Comparison of ENCODE assay signal across 9 mouse cellular contexts in the genomic region with DNA sequence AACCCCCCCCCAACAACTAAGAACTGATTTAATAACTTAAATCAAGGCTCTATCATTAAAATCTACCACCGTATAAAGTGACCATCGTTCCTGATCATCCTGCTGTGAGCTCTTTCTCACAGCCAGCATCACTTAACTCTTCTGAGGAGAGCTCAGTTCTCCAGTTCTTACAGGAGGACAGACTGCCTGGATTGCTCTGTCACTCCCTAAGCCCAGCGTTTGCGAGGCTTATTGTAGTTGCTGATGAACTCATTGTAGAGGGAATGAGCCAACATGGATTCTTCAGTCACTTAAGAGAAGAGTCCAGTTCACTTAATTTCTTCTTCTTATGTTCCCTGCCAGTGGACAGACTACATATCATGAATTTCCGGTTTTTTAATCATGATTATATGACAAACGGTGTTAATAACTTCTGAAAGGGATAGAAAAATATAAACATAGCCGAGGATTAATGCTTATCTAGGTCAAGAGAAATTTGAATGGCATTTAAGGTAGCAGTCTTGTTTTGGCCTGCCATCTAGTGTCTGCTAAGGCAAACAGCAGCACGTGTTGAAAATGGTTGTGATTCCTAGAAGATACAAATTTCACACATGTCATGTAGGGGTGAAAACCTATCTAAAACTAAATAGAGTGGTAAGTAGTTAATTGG. TPM values are rescaled to one million over a fixed set of nuclear protein-coding genes. Genes with fewer than 3 reads are reported as not detected.
A peak's percentile ranks its signal among the peaks of the same experiment; 100 is the strongest.
DNase-seq lines count a peak whose midpoint lies in the region; ATAC-seq lines count a peak whose summit lies in the region.
"Had no signal": no experiment of that assay in that cellular context is flagged by ENCODE, and none has a peak within 500 bp of the region (broad histone marks: within the 10 kb centered on the region; RNA-seq: fewer than 3 reads in every experiment).

No protein-coding gene starts in this region.

- no peaks in the 10 kb centered on the region for H3K36me3 ChIP-seq in forebrain, embryonic 10.5 days (replicated peaks)
- H3K36me3 ChIP-seq in forebrain, embryonic 11.5 days (ENCODE audit: control insufficient read depth, insufficient read depth, low read length): no peaks in the 10 kb centered on the region
- no peaks in the 10 kb centered on the region for H3K36me3 ChIP-seq in midbrain, embryonic 11.5 days (ENCODE audit: control insufficient read depth, insufficient read depth, low read length)
- no peaks in the 10 kb centered on the region for H3K36me3 ChIP-seq in midbrain, embryonic 10.5 days
- no peaks in the 10 kb centered on the region for H3K36me3 ChIP-seq in liver, embryonic 12.5 days
- H3K36me3 ChIP-seq: neural tube, embryonic 13.5 days had no signal

- 29% methylated on average over 8 of the region's 8 CpGs for WGBS in forebrain, embryonic 10.5 days
- 28% methylated on average over 8 of the region's 8 CpGs for WGBS in forebrain, embryonic 11.5 days
- 29% methylated on average over 8 of the region's 8 CpGs for WGBS in midbrain, embryonic 11.5 days
- WGBS in midbrain, embryonic 10.5 days: 31% methylated on average over 8 of the region's 8 CpGs
- 23% methylated on average over 8 of the region's 8 CpGs for WGBS in liver, embryonic 12.5 days (ENCODE audit: insufficient replicate concordance)

- H3K9ac ChIP-seq in forebrain, embryonic 11.5 days (ENCODE audit: low read length): no peak overlapping the region
- H3K9ac ChIP-seq in midbrain, embryonic 11.5 days (ENCODE audit: low read length): no peak overlapping the region
- H3K9ac ChIP-seq in liver, embryonic 12.5 days: 0 out of 2 replicates have a peak overlapping the region, but pooled peaks have one; percentile 22
- H3K9ac ChIP-seq: neural tube, embryonic 13.5 days had no signal

- no peaks in the 10 kb centered on the region for H3K9me3 ChIP-seq in forebrain, embryonic 10.5 days
- H3K9me3 ChIP-seq in forebrain, embryonic 11.5 days (ENCODE audit: control insufficient read depth, low read length): no peaks in the 10 kb centered on the region
- H3K9me3 ChIP-seq in midbrain, embryonic 11.5 days (ENCODE audit: control insufficient read depth, low read length): no peaks in the 10 kb centered on the region
- H3K9me3 ChIP-seq in midbrain, embryonic 10.5 days (replicated peaks): no peaks in the 10 kb centered on the region
- no peaks in the 10 kb centered on the region for H3K9me3 ChIP-seq in liver, embryonic 12.5 days (replicated peaks)
- H3K9me3 ChIP-seq: neural tube, embryonic 13.5 days had no signal

- H3K27me3 ChIP-seq in forebrain, embryonic 10.5 days (ENCODE audit: poor library complexity, severe bottlenecking): no peaks in the 10 kb centered on the region
- H3K27me3 ChIP-seq in forebrain, embryonic 11.5 days (ENCODE audit: control insufficient read depth, insufficient read depth, low read length): no peaks in the 10 kb centered on the region
- H3K27me3 ChIP-seq in midbrain, embryonic 11.5 days (ENCODE audit: control insufficient read depth, insufficient read depth, low read length): no peaks in the 10 kb centered on the region
- H3K27me3 ChIP-seq in midbrain, embryonic 10.5 days (ENCODE audit: low read depth, poor library complexity, severe bottlenecking): no peaks in the 10 kb centered on the region
- no peaks in the 10 kb centered on the region for H3K27me3 ChIP-seq in liver, embryonic 12.5 days (replicated peaks)
- H3K27me3 ChIP-seq: neural tube, embryonic 13.5 days had no signal

- H3K4me1 ChIP-seq in forebrain, embryonic 10.5 days: no peaks in the 10 kb centered on the region; the same call in 1 of the 2 replicates
- no peaks in the 10 kb centered on the region for H3K4me1 ChIP-seq in forebrain, embryonic 11.5 days (replicated peaks; ENCODE audit: control insufficient read depth, insufficient read depth, low read length)
- no peaks in the 10 kb centered on the region for H3K4me1 ChIP-seq in midbrain, embryonic 11.5 days (ENCODE audit: control insufficient read depth, insufficient read depth, low read length)
- no peaks in the 10 kb centered on the region for H3K4me1 ChIP-seq in midbrain, embryonic 10.5 days
- peaks cover 34% of the 10 kb centered on the region for H3K4me1 ChIP-seq in liver, embryonic 12.5 days
- H3K4me1 ChIP-seq: neural tube, embryonic 13.5 days had no signal

- H3K4me3 ChIP-seq in forebrain, embryonic 10.5 days: no peak overlapping the region
- no peak overlapping the region for H3K4me3 ChIP-seq in forebrain, embryonic 11.5 days (ENCODE audit: low read depth, low read length)
- H3K4me3 ChIP-seq in midbrain, embryonic 11.5 days (ENCODE audit: low read depth, low read length): no peak overlapping the region
- H3K4me3 ChIP-seq in midbrain, embryonic 10.5 days: no peak overlapping the region
- no peak overlapping the region for H3K4me3 ChIP-seq in liver, embryonic 12.5 days
- H3K4me3 ChIP-seq: neural tube, embryonic 13.5 days had no signal

- ATAC-seq in forebrain, embryonic 11.5 days (replicated peaks; ENCODE audit: low FRiP score): no peak
- ATAC-seq in midbrain, embryonic 11.5 days (ENCODE audit: low FRiP score): no peak
- ATAC-seq in liver, embryonic 12.5 days: no peak

- H3K4me2 ChIP-seq in forebrain, embryonic 11.5 days (ENCODE audit: low read depth, low read length, severe bottlenecking): no peak overlapping the region
- no peak overlapping the region for H3K4me2 ChIP-seq in midbrain, embryonic 11.5 days
- H3K4me2 ChIP-seq in liver, embryonic 12.5 days: no peak overlapping the region
- H3K4me2 ChIP-seq: neural tube, embryonic 13.5 days had no signal

- intact Hi-C loops in left cerebral cortex, postnatal 10 days (cut with DNase I): loop anchor here (1.0 to 10.0 kb wide), 2 partner anchors 31 to 1687 kb away; a partner anchor contains a TSS

- peak; percentile 14 for DNase-seq in forebrain, embryonic 10.5 days (ENCODE audit: extremely low spot score, low spot score)
- no peak for DNase-seq in forebrain, embryonic 11.5 days (ENCODE audit: low spot score)
- DNase-seq in midbrain, embryonic 11.5 days (ENCODE audit: low spot score, missing footprints): peak; percentile 84
- no peak for DNase-seq in midbrain, embryonic 10.5 days (ENCODE audit: low spot score)
- peak; percentile 68 for DNase-seq in adipocyte (ENCODE audit: low spot score)
- no peak for DNase-seq in urinary bladder, postnatal 36 days (ENCODE audit: low spot score in 2 of 2)
- DNase-seq in left cerebral cortex, postnatal 10 days (ENCODE audit: extremely low spot score in 1 of 2, low spot score in 2 of 2): no peak

- no peak overlapping the region for H3K27ac ChIP-seq in forebrain, embryonic 10.5 days
- no peak overlapping the region for H3K27ac ChIP-seq in forebrain, embryonic 11.5 days (ENCODE audit: low read depth, low read length)
- no peak overlapping the region for H3K27ac ChIP-seq in midbrain, embryonic 11.5 days (ENCODE audit: low read depth, low read length)
- no peak overlapping the region for H3K27ac ChIP-seq in midbrain, embryonic 10.5 days (replicated peaks)
- H3K27ac ChIP-seq in liver, embryonic 12.5 days: no peak overlapping the region
- H3K27ac ChIP-seq: neural tube, embryonic 13.5 days had no signal

RNA-seq across cellular contexts. Expression of a gene that starts 6.3 kb away (rescaled TPM):
- polyA plus RNA-seq in forebrain, embryonic 10.5 days (2016; fragmentation: Nextera tagmentation; extraction: Ambion mirVana): 9.4 and 10.7 TPM in 2 replicates
- 14.5 and 15.2 TPM in 2 replicates for polyA plus RNA-seq in forebrain, embryonic 11.5 days (2014; fragmentation: Nextera tagmentation; extraction: Ambion mirVana)
- 13.5 and 14.0 TPM in 2 replicates for polyA plus RNA-seq in midbrain, embryonic 11.5 days (2014; fragmentation: Nextera tagmentation; extraction: Ambion mirVana)
- polyA plus RNA-seq in midbrain, embryonic 10.5 days (2016; fragmentation: Nextera tagmentation; extraction: Ambion mirVana): 8.8 and 9.5 TPM in 2 replicates
- 56.9 and 57.2 TPM in 2 replicates for polyA plus RNA-seq in liver, embryonic 12.5 days (2016; fragmentation: Nextera tagmentation; extraction: Ambion mirVana)
- total RNA-seq in left cerebral cortex, postnatal 10 days (2021): 10 to 100 TPM; 75.9 to 81.0 TPM

RNA-seq across cellular contexts. Expression of a gene that starts 13.1 kb away (rescaled TPM):
- 7.7 and 9.0 TPM in 2 replicates for polyA plus RNA-seq in forebrain, embryonic 10.5 days (2016; fragmentation: Nextera tagmentation; extraction: Ambion mirVana)
- 8.7 and 10.6 TPM in 2 replicates for polyA plus RNA-seq in forebrain, embryonic 11.5 days (2014; fragmentation: Nextera tagmentation; extraction: Ambion mirVana)
- 8.6 and 9.2 TPM in 2 replicates for polyA plus RNA-seq in midbrain, embryonic 11.5 days (2014; fragmentation: Nextera tagmentation; extraction: Ambion mirVana)
- 7.3 and 9.5 TPM in 2 replicates for polyA plus RNA-seq in midbrain, embryonic 10.5 days (2016; fragmentation: Nextera tagmentation; extraction: Ambion mirVana)
- 4.8 and 6.7 TPM in 2 replicates for polyA plus RNA-seq in liver, embryonic 12.5 days (2016; fragmentation: Nextera tagmentation; extraction: Ambion mirVana)
- total RNA-seq in left cerebral cortex, postnatal 10 days (2021): 10 to 100 TPM; 13.2 to 15.0 TPM

RNA-seq across cellular contexts. Expression of a gene that starts 14.3 kb away (rescaled TPM):
- polyA plus RNA-seq in forebrain, embryonic 10.5 days (2016; fragmentation: Nextera tagmentation; extraction: Ambion mirVana): 2.3 and 2.7 TPM in 2 replicates
- polyA plus RNA-seq in forebrain, embryonic 11.5 days (2014; fragmentation: Nextera tagmentation; extraction: Ambion mirVana): 2.6 and 3.4 TPM in 2 replicates
- 2.1 and 2.4 TPM in 2 replicates for polyA plus RNA-seq in midbrain, embryonic 11.5 days (2014; fragmentation: Nextera tagmentation; extraction: Ambion mirVana)
- 2.3 and 2.4 TPM in 2 replicates for polyA plus RNA-seq in midbrain, embryonic 10.5 days (2016; fragmentation: Nextera tagmentation; extraction: Ambion mirVana)
- 4.6 and 5.5 TPM in 2 replicates for polyA plus RNA-seq in liver, embryonic 12.5 days (2016; fragmentation: Nextera tagmentation; extraction: Ambion mirVana)
- total RNA-seq in left cerebral cortex, postnatal 10 days (2021): 10 to 100 TPM; 25.4 to 26.6 TPM
- polyA plus RNA-seq: neural tube, embryonic 13.5 days had no signal

RNA-seq across cellular contexts. Expression of a gene that starts 18.6 kb away (rescaled TPM):
- 49.5 and 50.4 TPM in 2 replicates for polyA plus RNA-seq in forebrain, embryonic 10.5 days (2016; fragmentation: Nextera tagmentation; extraction: Ambion mirVana)
- polyA plus RNA-seq in forebrain, embryonic 11.5 days (2014; fragmentation: Nextera tagmentation; extraction: Ambion mirVana): 59.7 and 63.1 TPM in 2 replicates
- 42.8 and 57.5 TPM in 2 replicates for polyA plus RNA-seq in midbrain, embryonic 11.5 days (2014; fragmentation: Nextera tagmentation; extraction: Ambion mirVana)
- 44.4 and 45.3 TPM in 2 replicates for polyA plus RNA-seq in midbrain, embryonic 10.5 days (2016; fragmentation: Nextera tagmentation; extraction: Ambion mirVana)
- 70.3 TPM in 2 replicates for polyA plus RNA-seq in liver, embryonic 12.5 days (2016; fragmentation: Nextera tagmentation; extraction: Ambion mirVana)
- 10 to 100 TPM; 43.9 to 44.2 TPM for total RNA-seq in left cerebral cortex, postnatal 10 days (2021)

RNA-seq across cellular contexts. Expression of a gene that starts 19.8 kb away (rescaled TPM):
- polyA plus RNA-seq in forebrain, embryonic 10.5 days (2016; fragmentation: Nextera tagmentation; extraction: Ambion mirVana): 9.1 and 9.5 TPM in 2 replicates
- polyA plus RNA-seq in forebrain, embryonic 11.5 days (2014; fragmentation: Nextera tagmentation; extraction: Ambion mirVana): 11.7 and 15.4 TPM in 2 replicates
- 7.5 and 13.2 TPM in 2 replicates for polyA plus RNA-seq in midbrain, embryonic 11.5 days (2014; fragmentation: Nextera tagmentation; extraction: Ambion mirVana)
- polyA plus RNA-seq in midbrain, embryonic 10.5 days (2016; fragmentation: Nextera tagmentation; extraction: Ambion mirVana): 8.1 and 11.3 TPM in 2 replicates
- 15.2 and 16.6 TPM in 2 replicates for polyA plus RNA-seq in liver, embryonic 12.5 days (2016; fragmentation: Nextera tagmentation; extraction: Ambion mirVana)
- total RNA-seq in left cerebral cortex, postnatal 10 days (2021): 10 to 100 TPM; 37.4 to 47.0 TPM

Comparison
In these comparisons a context has a peak if more than half of its experiments do, and no peak if none do; other contexts are left out.
1. DNase-seq: peak in forebrain, embryonic 10.5 days (single experiment), midbrain, embryonic 11.5 days (single experiment) and adipocyte (single experiment); none in forebrain, embryonic 11.5 days (single experiment), midbrain, embryonic 10.5 days (single experiment), urinary bladder, postnatal 36 days (0 of 2) and left cerebral cortex, postnatal 10 days (0 of 2).